Mouse (Mus musculus) heart, adult 2 months (tissue): ENCODE data around the gene 3110021N24Rik.

ENCODE experiments used
- CTCF ChIP-seq: fragments of 200-600 bp; IDR thresholded peaks from 2 replicates; pipeline ENCODE4 v1.8.1; 2022; ENCODE audit warnings: antibody characterized with exemption, mild to moderate bottlenecking, moderate library complexity
- EP300 ChIP-seq: fragments of 200-500 bp; IDR thresholded peaks from 2 replicates; pipeline ENCODE4 v1.6.1; 2011; ENCODE audit warnings: low read depth, low read length, control low read depth; ENCODE audit not compliant: insufficient read depth

- no peak for TF ChIP-seq EP300
- TF ChIP-seq CTCF = no peak
Measured at GRCm38 (mm10) chr4:108686156-108686555, 33.3 kb upstream of the 3110021N24Rik start.
